Mouse (Mus musculus) hindbrain, embryonic 16.5 days (tissue): ENCODE data around the gene 4933430I17Rik. TPM values are rescaled to one million over a fixed set of nuclear protein-coding genes. Genes with fewer than 3 reads are reported as not detected.

Experiments
- ATAC-seq: fragments of 200-750 bp; cut with Nextera tagmentation; 2 replicates; pipeline ENCODE4 v1.8.0; 2017; ENCODE audit warnings: moderate TSS enrichment, moderate library complexity
- H3K27ac ChIP-seq: fragments of 300-500 bp; sonication (generic); 2 replicates; pipeline ENCODE4 v1.5.1; 2014; ENCODE audit warnings: low read depth, mild to moderate bottlenecking, control low read depth, low read length, moderate library complexity
- H3K27me3 ChIP-seq: fragments of 300-500 bp; sonication (generic); replicated peaks from 2 replicates; pipeline ENCODE4 v1.6.1; 2014; ENCODE audit warnings: low read length; ENCODE audit not compliant: control insufficient read depth, insufficient read depth
- H3K36me3 ChIP-seq: fragments of 300-500 bp; sonication (generic); 2 replicates; pipeline ENCODE4 v1.6.1; 2014; ENCODE audit warnings: mild to moderate bottlenecking, low read length, moderate library complexity, mixed read lengths; ENCODE audit not compliant: control insufficient read depth, insufficient read depth
- H3K4me1 ChIP-seq: fragments of 300-500 bp; sonication (generic); 2 replicates; pipeline ENCODE4 v1.6.1; 2014; ENCODE audit warnings: low read depth, low read length; ENCODE audit not compliant: control insufficient read depth, insufficient read depth
- H3K4me2 ChIP-seq: fragments of 300-500 bp; sonication (generic); 2 replicates; pipeline ENCODE4 v1.6.1; 2014; ENCODE audit warnings: mild to moderate bottlenecking, low read length, control low read depth, moderate library complexity
- H3K4me3 ChIP-seq: fragments of 300-500 bp; sonication (generic); 2 replicates; pipeline ENCODE4 v1.5.1; 2014; ENCODE audit warnings: mild to moderate bottlenecking, low read length, control low read depth, moderate library complexity
- H3K9ac ChIP-seq: fragments of 300-500 bp; sonication (generic); 2 replicates; pipeline ENCODE4 v1.6.1; 2014; ENCODE audit warnings: low read depth, mild to moderate bottlenecking, control low read depth, low read length, moderate library complexity
- H3K9me3 ChIP-seq: fragments of 300-500 bp; sonication (generic); 2 replicates; pipeline ENCODE4 v1.6.1; 2014; ENCODE audit warnings: mild to moderate bottlenecking, low read length, moderate library complexity; ENCODE audit not compliant: control insufficient read depth
- WGBS: fragments of 180-500 bp; shearing (Covaris S2); extraction: QIAGEN DNeasy Blood & Tissue Kit; methylation state at CpG from one replicate; pipeline ENCODE4 v1.1.7; 2014; 5-methylcytosine and 5-hydroxymethylcytosine counted together
- polyA plus RNA-seq: library from polyadenylated mRNA; unstranded; fragments of >200 nt; fragmentation: Nextera tagmentation; extraction: Ambion mirVana; gene quantifications from 2 replicates; pipeline ENCODE4 v1.2.1, GENCODE M21; 2015

4933430I17Rik gene
- polyA plus RNA-seq, 1 experiment from 2014 or later, result 0.53 TPM

DNA sequence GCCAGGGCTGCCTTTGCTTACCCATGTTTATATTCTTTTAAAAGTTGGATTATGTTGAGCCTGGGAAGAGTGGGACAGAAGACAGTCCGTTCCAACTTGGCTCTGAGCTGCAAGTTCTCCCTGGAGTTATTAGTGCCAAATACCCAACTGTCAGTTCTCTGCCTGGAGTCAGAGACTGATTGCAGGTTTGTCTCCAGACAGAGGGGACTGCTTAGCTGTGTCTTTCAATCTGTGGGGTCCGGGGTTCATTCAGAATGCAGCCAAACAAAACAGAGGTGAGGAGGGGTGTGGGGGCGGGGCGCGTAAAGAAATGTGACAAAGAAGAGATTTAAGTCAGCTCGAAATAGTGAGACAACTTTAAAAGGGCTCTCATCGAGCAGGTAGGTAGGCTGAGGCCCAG is 23.6 kb upstream of the 4933430I17Rik start:
- peak; percentile 15 for ATAC-seq
- Histone ChIP-seq H3K36me3 (peaks cover 17% of the 10 kb centered on the region), H3K4me3 (peak overlapping the region; percentile 82)

GRCm38 (mm10) chr4:62501964-62502732 is 23.0 kb upstream of the 4933430I17Rik start:
- peak overlapping the region; percentile 82 for H3K4me3 ChIP-seq
- WGBS, result 1% methylated on average over 38 of the region's 38 CpGs
- no peaks in the 10 kb centered on the region for H3K9me3 ChIP-seq
- H3K27ac ChIP-seq, result peak overlapping the region; percentile 68
- H3K4me1 ChIP-seq, result peaks cover 12% of the 10 kb centered on the region
- H3K9ac ChIP-seq, result peak overlapping the region; percentile 88
- H3K27me3 ChIP-seq, result no peaks in the 10 kb centered on the region
- H3K4me2 ChIP-seq, result peak overlapping the region; percentile 77
- ATAC-seq, result peak; percentile 96
- peaks cover 17% of the 10 kb centered on the region for H3K36me3 ChIP-seq

More for the DNA sequence above, 23.6 kb upstream of the 4933430I17Rik start:
- 0% methylated on average over 7 of the region's 7 CpGs for WGBS
- peak overlapping the region; percentile 68 for H3K27ac ChIP-seq
- peaks cover 12% of the 10 kb centered on the region for H3K4me1 ChIP-seq
- H3K9ac ChIP-seq, result peak overlapping the region; percentile 88
- H3K4me2 ChIP-seq, result peak overlapping the region; percentile 77
- no peaks in the 10 kb centered on the region for H3K9me3 ChIP-seq
- H3K27me3 ChIP-seq, result no peaks in the 10 kb centered on the region

DNA sequence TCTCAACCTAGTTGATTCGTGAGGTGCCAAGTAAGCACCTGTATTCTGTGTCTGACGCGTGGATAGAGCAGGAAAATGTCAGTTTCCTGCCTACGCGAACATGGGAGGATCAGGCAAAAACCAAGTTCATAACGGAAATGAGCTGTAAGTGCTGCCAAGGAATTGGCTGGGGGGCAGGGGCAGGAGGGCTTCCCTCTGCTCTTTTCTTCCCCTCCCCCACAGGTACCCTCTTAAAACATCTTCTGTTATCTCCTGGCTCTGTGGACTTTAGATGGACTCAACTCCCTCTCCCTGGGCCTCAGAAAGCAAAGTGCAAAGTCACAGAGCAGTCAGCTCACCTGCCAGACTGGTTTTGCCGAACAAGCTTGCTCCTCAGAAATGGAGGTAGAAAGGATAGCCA is 22.2 kb upstream of the 4933430I17Rik start:
- Histone ChIP-seq H3K9me3 (no peaks in the 10 kb centered on the region), H3K4me1 (peaks cover 12% of the 10 kb centered on the region), H3K27ac (no peak overlapping the region), H3K9ac (no peak overlapping the region), H3K27me3 (no peaks in the 10 kb centered on the region), H3K4me3 (no peak overlapping the region), H3K4me2 (no peak overlapping the region), H3K36me3 (peaks cover 14% of the 10 kb centered on the region)
- WGBS, result 80% methylated on average over 7 of the region's 7 CpGs
- no peak for ATAC-seq

- H3K9ac ChIP-seq, result peak within 1 kb of the TSS; percentile 88
- peak within 1 kb of the TSS; percentile 82 for H3K4me3 ChIP-seq
- peaks cover 12% of the 10 kb centered on the region for H3K4me1 ChIP-seq
- 86% methylated on average over 3 of the region's 3 CpGs for WGBS
- peaks cover 17% of the 10 kb centered on the region for H3K36me3 ChIP-seq
- no peak for ATAC-seq
- peak within 1 kb of the TSS; percentile 77 for H3K4me2 ChIP-seq
- H3K9me3 ChIP-seq, result no peaks in the 10 kb centered on the region
- H3K27ac ChIP-seq, result peak within 1 kb of the TSS; percentile 68
- no peaks in the 10 kb centered on the region for H3K27me3 ChIP-seq
These were observed 21.7 kb upstream of the 4933430I17Rik start, which contains the start of gene Hdhd3 for GRCm38 (mm10) chr4:62503374-62503970. Gene Hdhd3, minus strand, starts transcription at chr4:62503467.

- Histone ChIP-seq H3K36me3 (peaks cover 21% of the 10 kb centered on the region), H3K9me3 (no peaks in the 10 kb centered on the region), H3K4me2 (no peak overlapping the region), H3K27me3 (no peaks in the 10 kb centered on the region), H3K27ac (no peak overlapping the region), H3K4me1 (peaks cover 8% of the 10 kb centered on the region), H3K9ac (no peak overlapping the region), H3K4me3 (no peak overlapping the region)
- ATAC-seq, result no peak
- WGBS, result 89% methylated on average over 3 of the region's 3 CpGs
These were observed 19.2 kb upstream of the 4933430I17Rik start for GRCm38 (mm10) chr4:62505991-62506390.

- 81% methylated on average over 2 of the region's 2 CpGs for WGBS
- H3K4me3 ChIP-seq, result no peak overlapping the region
- H3K36me3 ChIP-seq, result peaks cover 24% of the 10 kb centered on the region
- H3K9ac ChIP-seq, result no peak overlapping the region
- no peak for ATAC-seq
- no peak overlapping the region for H3K4me2 ChIP-seq
- H3K27me3 ChIP-seq, result no peaks in the 10 kb centered on the region
- no peak overlapping the region for H3K27ac ChIP-seq
- H3K4me1 ChIP-seq, result peaks cover 2% of the 10 kb centered on the region; the same call in 1 of the 2 replicates
- H3K9me3 ChIP-seq, result no peaks in the 10 kb centered on the region
These were observed 18.4 kb upstream of the 4933430I17Rik start for GRCm38 (mm10) chr4:62506798-62507197.

GRCm38 (mm10) chr4:62508839-62509238 is 16.3 kb upstream of the 4933430I17Rik start:
- WGBS, result 89% methylated on average over 5 of the region's 5 CpGs
- Histone ChIP-seq H3K9ac (no peak overlapping the region), H3K4me2 (no peak overlapping the region), H3K4me1 (no peaks in the 10 kb centered on the region), H3K36me3 (peaks cover 33% of the 10 kb centered on the region), H3K27me3 (no peaks in the 10 kb centered on the region), H3K4me3 (no peak overlapping the region), H3K9me3 (no peaks in the 10 kb centered on the region), H3K27ac (no peak overlapping the region)
- no peak for ATAC-seq

DNA sequence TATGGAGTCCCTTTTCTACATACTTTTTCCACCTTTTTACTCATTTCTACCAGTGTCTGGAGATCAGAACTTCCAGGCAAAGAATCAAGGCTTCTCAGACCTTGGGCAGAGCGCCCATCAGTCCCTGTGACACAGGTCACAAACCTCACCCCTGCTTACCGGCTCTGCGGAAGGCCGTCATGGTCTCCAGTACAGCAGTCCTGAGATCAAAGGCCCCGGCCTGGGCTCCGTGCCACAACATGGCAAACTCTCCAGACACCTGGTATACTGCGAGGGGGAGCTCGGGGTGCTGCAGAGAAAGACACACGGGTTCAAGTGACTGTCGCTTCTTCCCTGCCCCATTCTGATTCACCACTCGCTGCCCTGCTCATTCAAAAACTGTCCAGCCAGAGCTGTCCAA is 15.2 kb upstream of the 4933430I17Rik start:
- Histone ChIP-seq H3K27me3 (no peaks in the 10 kb centered on the region), H3K9me3 (no peaks in the 10 kb centered on the region), H3K4me2 (no peak overlapping the region), H3K36me3 (peaks cover 33% of the 10 kb centered on the region), H3K4me3 (no peak overlapping the region), H3K27ac (no peak overlapping the region), H3K9ac (0 out of 2 replicates have a peak overlapping the region, but pooled peaks have one; percentile 17), H3K4me1 (no peaks in the 10 kb centered on the region)
- ATAC-seq, result no peak
- 89% methylated on average over 11 of the region's 11 CpGs for WGBS

GRCm38 (mm10) chr4:62513998-62514506 is 11.1 kb upstream of the 4933430I17Rik start:
- Histone ChIP-seq H3K27ac (no peak overlapping the region), H3K36me3 (peaks cover 24% of the 10 kb centered on the region), H3K4me3 (no peak overlapping the region), H3K4me2 (no peak overlapping the region), H3K9ac (no peak overlapping the region), H3K9me3 (no peaks in the 10 kb centered on the region), H3K27me3 (no peaks in the 10 kb centered on the region), H3K4me1 (peaks cover 7% of the 10 kb centered on the region)
- no peak for ATAC-seq
- WGBS, result 44% methylated on average over 11 of the region's 11 CpGs
